Comparison of ENCODE assay signal across 8 mouse cellular contexts in the genomic region with DNA sequence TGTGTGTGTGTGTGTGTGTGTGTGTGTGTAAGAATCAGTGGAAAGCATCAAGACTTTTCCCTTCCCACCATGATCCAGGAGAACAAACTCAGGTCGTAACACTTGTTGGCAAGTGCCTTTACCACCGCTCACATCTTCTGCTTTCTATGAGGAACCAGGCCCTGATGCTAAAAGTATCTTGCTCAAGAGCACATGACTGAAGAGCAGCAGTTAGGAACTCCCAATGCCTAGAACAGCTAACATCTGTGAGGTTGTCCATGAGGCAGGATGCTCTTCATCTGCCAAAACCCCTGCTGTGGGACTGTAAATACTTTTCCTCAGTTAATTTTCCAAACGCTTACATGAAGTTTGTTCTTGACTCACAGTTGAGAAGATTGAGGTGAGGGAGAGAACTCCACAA. TPM values are rescaled to one million over a fixed set of nuclear protein-coding genes. Genes with fewer than 3 reads are reported as not detected.
A peak's percentile ranks its signal among the peaks of the same experiment; 100 is the strongest.
DNase-seq lines count a peak whose midpoint lies in the region; ATAC-seq and TF ChIP-seq lines count a peak whose summit lies in the region.

No protein-coding gene starts in this region.

- H3K4me1 ChIP-seq in bone marrow, adult 2 months (ENCODE audit: control insufficient read depth, insufficient read depth, low read length), result peaks cover 2% of the 10 kb centered on the region; the same call in 1 of the 2 replicates
- peaks cover 22% of the 10 kb centered on the region for H3K4me1 ChIP-seq in hindbrain, embryonic 10.5 days (replicated peaks)
- H3K4me1 ChIP-seq in lung, postnatal 0 days (ENCODE audit: insufficient read depth, low read depth, low read length), result peaks cover 5% of the 10 kb centered on the region; the same call in 1 of the 2 replicates

- intact Hi-C loops in heart, postnatal 36 days (cut with DNase I), result loop anchor here (5.0 kb wide), 1 partner anchor 36 kb away; no protein-coding TSS in a partner anchor

- peak overlapping the region; percentile 90 for H3K27ac ChIP-seq in bone marrow, adult 2 months (ENCODE audit: control insufficient read depth, insufficient read depth, low read depth, low read length, poor library complexity)
- peak overlapping the region; percentile 91; the same call in 1 of the 2 replicates for H3K27ac ChIP-seq in hindbrain, embryonic 10.5 days
- no peak overlapping the region for H3K27ac ChIP-seq in lung, postnatal 0 days (ENCODE audit: low read length)

- TF ChIP-seq CTCF in bone marrow, adult 2 months (IDR thresholded peaks at IDR 0.05; ENCODE audit: control insufficient read depth, insufficient read depth, low read length), result no peak
- TF ChIP-seq CTCF in lung, postnatal 0 days (IDR thresholded peaks at IDR 0.05), result no peak

- no peak for TF ChIP-seq EP300 in lung, postnatal 0 days (IDR thresholded peaks at IDR 0.05)

- no peak for TF ChIP-seq POLR2A in bone marrow, adult 2 months (IDR thresholded peaks at IDR 0.05; ENCODE audit: borderline replicate concordance, control insufficient read depth, low read depth, low read length)

- ATAC-seq in lung, postnatal 0 days, result peak; percentile 6

- peak; percentile 92 for DNase-seq in heart, adult 11 months
- DNase-seq in heart, postnatal 36 days, result no peak
- DNase-seq in hindbrain, embryonic 10.5 days (ENCODE audit: low spot score), result no peak
- no peak for DNase-seq in lung, postnatal 0 days (ENCODE audit: low spot score)
- DNase-seq in splenic B cell, adult 2 months (ENCODE audit: low read depth, low spot score), result peak; percentile 81
- no peak for DNase-seq in urinary bladder, adult 2 months (ENCODE audit: low spot score)
- no peak for DNase-seq in kidney, adult 11 months

- peaks cover 6% of the 10 kb centered on the region for H3K36me3 ChIP-seq in hindbrain, embryonic 10.5 days
- H3K36me3 ChIP-seq in lung, postnatal 0 days (ENCODE audit: insufficient read depth, low read length), result no peaks in the 10 kb centered on the region
- no peaks in the 10 kb centered on the region for H3K36me3 ChIP-seq in splenic B cell, adult 2 months (ENCODE audit: control insufficient read depth, insufficient read depth, low read length, poor library complexity, severe bottlenecking)

- H3K9ac ChIP-seq in lung, postnatal 0 days (replicated peaks; ENCODE audit: low read depth), result no peak overlapping the region

- no peaks in the 10 kb centered on the region for H3K27me3 ChIP-seq in hindbrain, embryonic 10.5 days (ENCODE audit: insufficient read depth, poor library complexity, severe bottlenecking)
- H3K27me3 ChIP-seq in lung, postnatal 0 days (replicated peaks; ENCODE audit: insufficient read depth, low read length), result no peaks in the 10 kb centered on the region
- H3K27me3 ChIP-seq in splenic B cell, adult 2 months (ENCODE audit: control insufficient read depth, insufficient read depth, low read length, poor library complexity, severe bottlenecking), result no peaks in the 10 kb centered on the region

- H3K9me3 ChIP-seq in hindbrain, embryonic 10.5 days, result no peaks in the 10 kb centered on the region
- no peaks in the 10 kb centered on the region for H3K9me3 ChIP-seq in lung, postnatal 0 days (ENCODE audit: low read length)

- H3K4me3 ChIP-seq in bone marrow, adult 2 months (replicated peaks; ENCODE audit: control insufficient read depth, low read depth, low read length), result peak overlapping the region; percentile 62
- peak overlapping the region; percentile 83 for H3K4me3 ChIP-seq in hindbrain, embryonic 10.5 days
- H3K4me3 ChIP-seq in lung, postnatal 0 days (ENCODE audit: low read depth, low read length), result no peak overlapping the region

- H3K4me2 ChIP-seq in lung, postnatal 0 days (replicated peaks; ENCODE audit: low read depth, low read length), result peak overlapping the region; percentile 84

- 20% methylated on average over 3 of the region's 3 CpGs for WGBS in bone marrow, adult 2 months
- 65% methylated on average over 3 of the region's 3 CpGs for WGBS in hindbrain, embryonic 10.5 days
- 62% methylated on average over 3 of the region's 3 CpGs for WGBS in lung, postnatal 0 days

RNA-seq across cellular contexts. Expression of a gene that starts 0.5 kb away (rescaled TPM):
- 10 to 100 TPM; 13.5 to 14.3 TPM for total RNA-seq in heart, postnatal 36 days (2021)
- polyA plus RNA-seq in bone marrow, adult 2 months (2011; ENCODE audit: insufficient read depth, insufficient read length, low replicate concordance, missing spikeins), result 6.2 and 12.5 TPM in 2 replicates
- 32.1 and 35.2 TPM in 2 replicates for polyA plus RNA-seq in hindbrain, embryonic 10.5 days (2016; fragmentation: Nextera tagmentation; extraction: Ambion mirVana)
- polyA plus RNA-seq in lung, postnatal 0 days (2015; fragmentation: Nextera tagmentation; extraction: Ambion mirVana), result 15.5 and 15.7 TPM in 2 replicates
- polyA plus RNA-seq in urinary bladder, adult 2 months (2012; rRNA removed), result 36.3 and 49.5 TPM in 2 replicates

RNA-seq across cellular contexts. Expression of a gene that starts 59.5 kb away (rescaled TPM):
- total RNA-seq in heart, postnatal 36 days (2021), result 1,000 to 10,000 TPM; 2,107 to 2,284 TPM
- polyA plus RNA-seq in bone marrow, adult 2 months (2011; ENCODE audit: insufficient read depth, insufficient read length, low replicate concordance, missing spikeins), result 3.0 and 5.3 TPM in 2 replicates
- polyA plus RNA-seq in hindbrain, embryonic 10.5 days (2016; fragmentation: Nextera tagmentation; extraction: Ambion mirVana), result 0.44 TPM in 1 of 2 replicates, not detected in the other
- 32.0 and 42.2 TPM in 2 replicates for polyA plus RNA-seq in lung, postnatal 0 days (2015; fragmentation: Nextera tagmentation; extraction: Ambion mirVana)
- polyA plus RNA-seq in urinary bladder, adult 2 months (2012; rRNA removed), result not detected in 2 replicates

Comparison
In these comparisons a context has a peak if more than half of its experiments do, and no peak if none do; other contexts are left out.
1. DNase-seq: peak in heart, adult 11 months (single experiment) and splenic B cell, adult 2 months (single experiment); none in heart, postnatal 36 days (0 of 2), hindbrain, embryonic 10.5 days (single experiment), lung, postnatal 0 days (single experiment), urinary bladder, adult 2 months (single experiment) and kidney, adult 11 months (single experiment).